ENCODE assay signal across 18 mouse cellular contexts in genomic region chr2:64535351-64535851, GRCm38 (mm10).
"Had no signal": no experiment of that assay in that cellular context is flagged by ENCODE, and none has a peak within 500 bp of the region (broad histone marks: within the 10 kb centered on the region; RNA-seq: fewer than 3 reads in every experiment).

No protein-coding gene starts in this region.

- H3K27me3 ChIP-seq: limb, embryonic 12.5 days; limb, embryonic 15.5 days; midbrain, embryonic 12.5 days; midbrain, embryonic 15.5 days; neural tube, embryonic 12.5 days; neural tube, embryonic 15.5 days had no signal

- ATAC-seq: liver, postnatal 0 days; midbrain, embryonic 15.5 days had no signal

- DNase-seq: kidney, adult 2 months; kidney, postnatal 10 days; kidney, postnatal 36 days; layer of hippocampus, postnatal 36 days; left cerebral cortex, postnatal 4 days; liver, postnatal 0 days; lung, postnatal 14 days; thymus, adult 18-20 months; thymus, postnatal 36 days had no signal

- H3K36me3 ChIP-seq: limb, embryonic 12.5 days; limb, embryonic 15.5 days; midbrain, embryonic 12.5 days; midbrain, embryonic 15.5 days; neural tube, embryonic 12.5 days; neural tube, embryonic 15.5 days had no signal

- H3K4me2 ChIP-seq: limb, embryonic 12.5 days; limb, embryonic 15.5 days; liver, embryonic 11.5 days; midbrain, embryonic 12.5 days; midbrain, embryonic 15.5 days; neural tube, embryonic 12.5 days had no signal

- H3K27ac ChIP-seq: limb, embryonic 12.5 days; limb, embryonic 15.5 days; liver, embryonic 14.5 days; macrophage; midbrain, embryonic 12.5 days; midbrain, embryonic 15.5 days; neural tube, embryonic 12.5 days; neural tube, embryonic 15.5 days had no signal

- H3K9me3 ChIP-seq: limb, embryonic 12.5 days; limb, embryonic 15.5 days; midbrain, embryonic 12.5 days; midbrain, embryonic 15.5 days; neural tube, embryonic 12.5 days; neural tube, embryonic 15.5 days had no signal

- H3K4me1 ChIP-seq: limb, embryonic 12.5 days; limb, embryonic 15.5 days; midbrain, embryonic 12.5 days; midbrain, embryonic 15.5 days; neural tube, embryonic 12.5 days had no signal

- H3K4me3 ChIP-seq: limb, embryonic 12.5 days; limb, embryonic 15.5 days; midbrain, embryonic 12.5 days; midbrain, embryonic 15.5 days; neural tube, embryonic 12.5 days; neural tube, embryonic 15.5 days had no signal

- H3K9ac ChIP-seq: limb, embryonic 12.5 days; limb, embryonic 15.5 days; liver, embryonic 14.5 days; liver, postnatal 0 days; midbrain, embryonic 12.5 days; midbrain, embryonic 15.5 days; neural tube, embryonic 12.5 days; neural tube, embryonic 15.5 days had no signal
